Mouse (Mus musculus) WW6 (cell line): ENCODE measurements around the gene Ltbp1.
"Not testable (repeated sequence)": the region's sequence is repeated elsewhere in the genome, so short reads cannot be mapped to it uniquely, and the experiment has no call there.

Experiments used
- DNase-seq: peaks from one replicate; pipeline ENCODE4 v3.0.0-alpha.2; 2013; ENCODE audit warnings: low read depth, low spot score

The Ltbp1 gene

DNA sequence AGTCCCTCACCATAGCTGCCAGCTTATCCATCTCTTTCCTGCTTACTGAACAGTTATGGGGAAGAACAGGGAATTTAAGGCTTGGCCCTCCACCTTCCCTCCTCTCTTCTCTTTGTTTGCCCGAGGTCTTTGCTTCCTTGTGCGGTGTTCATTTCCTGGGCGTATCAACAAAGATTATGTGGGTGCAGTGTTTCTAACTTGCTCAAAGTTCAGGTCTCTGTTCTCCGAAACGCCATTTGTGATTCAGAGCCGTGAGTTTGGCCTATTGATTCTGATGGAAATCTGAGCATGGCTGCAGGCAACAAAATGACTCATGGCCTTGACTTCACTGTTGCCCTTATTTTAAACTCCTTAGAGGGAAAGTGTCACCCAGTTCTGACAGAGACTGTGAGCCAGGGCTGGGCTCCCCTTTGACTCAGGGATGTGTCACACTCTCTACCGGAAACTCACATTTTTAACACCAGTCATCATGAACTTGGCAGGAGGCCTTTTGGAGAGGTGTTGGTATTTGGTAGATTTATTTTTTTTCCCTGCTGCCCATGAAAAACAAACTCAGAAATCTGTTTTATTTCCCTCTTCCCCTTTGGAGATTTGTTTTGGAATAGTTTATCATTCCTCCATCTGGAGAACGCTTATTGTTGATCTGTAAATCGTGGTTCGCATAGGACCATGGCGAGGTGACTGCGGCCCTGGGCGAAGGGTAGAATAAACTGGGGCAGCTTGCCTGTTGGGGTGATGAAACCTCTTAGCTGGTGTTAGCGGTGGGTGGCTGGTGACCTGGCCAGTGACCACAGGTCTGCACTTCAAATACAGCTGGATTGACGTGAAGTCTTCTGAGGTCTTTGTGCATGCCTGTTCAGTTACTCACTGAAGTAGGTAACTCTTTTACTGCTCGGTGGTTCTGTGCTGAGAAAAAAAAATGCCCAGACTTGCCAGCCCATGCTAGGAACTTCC lies 105.2 kb downstream of the Ltbp1 start:
- DNase-seq, result no peak

DNA sequence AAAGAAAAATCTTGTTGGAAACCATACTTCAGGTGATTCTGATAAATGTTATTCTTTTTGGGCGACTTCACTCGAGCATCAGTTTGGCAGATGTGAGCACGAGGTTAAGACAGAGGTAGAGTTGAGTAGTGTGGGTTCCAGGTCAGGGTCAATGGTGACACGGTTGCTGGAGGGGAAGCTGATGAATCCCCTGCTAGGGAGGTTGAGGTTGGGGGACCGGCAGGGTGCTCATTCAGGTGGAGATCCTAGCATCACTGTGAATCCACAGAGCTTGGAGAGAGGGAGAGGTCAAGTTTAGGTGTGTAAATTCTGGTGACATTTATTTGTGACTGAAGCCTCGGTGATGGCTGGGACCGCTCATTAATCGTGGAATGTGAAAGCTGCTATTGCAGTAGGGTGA lies 110.2 kb downstream of the Ltbp1 start:
- no peak for DNase-seq

DNA sequence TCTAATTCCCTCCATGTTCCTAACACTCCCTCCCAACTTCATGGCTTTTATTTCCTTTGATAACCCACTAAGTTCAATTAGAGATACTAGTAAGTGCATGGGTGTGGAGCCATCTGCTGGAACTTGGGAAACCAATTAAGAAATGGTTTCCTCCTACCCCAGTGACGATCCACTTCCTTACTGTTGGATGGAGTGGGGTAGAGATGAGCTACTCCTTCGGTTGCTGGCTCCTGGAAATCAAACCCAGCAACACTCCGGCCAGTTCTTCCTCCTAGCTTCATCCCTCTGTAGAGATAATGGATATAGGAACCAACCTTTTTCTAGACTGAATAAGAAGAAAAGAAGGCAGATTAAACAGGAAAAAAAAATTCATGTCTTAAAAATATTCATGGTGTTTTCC lies 113.5 kb downstream of the Ltbp1 start:
- no peak for DNase-seq

DNA sequence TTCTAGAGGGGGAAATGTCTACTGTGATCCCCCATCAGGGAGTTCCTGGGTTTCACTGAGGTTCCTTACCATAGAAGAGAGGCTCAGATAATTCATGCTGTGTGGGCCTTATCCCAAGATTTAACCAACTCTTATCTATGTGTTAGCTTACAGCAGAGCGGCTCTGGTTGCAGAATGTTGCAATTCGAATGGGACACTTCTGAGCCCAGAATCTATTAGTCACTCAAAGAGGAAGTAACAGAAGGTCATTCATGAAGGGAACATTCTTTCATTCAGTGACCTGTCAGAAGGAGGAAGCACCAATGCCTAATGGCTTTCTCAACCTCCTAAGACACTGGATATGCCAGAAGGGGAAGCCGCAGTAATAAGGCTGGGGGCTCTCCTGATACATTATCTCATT lies 114.1 kb downstream of the Ltbp1 start:
- DNase-seq, result no peak

DNA sequence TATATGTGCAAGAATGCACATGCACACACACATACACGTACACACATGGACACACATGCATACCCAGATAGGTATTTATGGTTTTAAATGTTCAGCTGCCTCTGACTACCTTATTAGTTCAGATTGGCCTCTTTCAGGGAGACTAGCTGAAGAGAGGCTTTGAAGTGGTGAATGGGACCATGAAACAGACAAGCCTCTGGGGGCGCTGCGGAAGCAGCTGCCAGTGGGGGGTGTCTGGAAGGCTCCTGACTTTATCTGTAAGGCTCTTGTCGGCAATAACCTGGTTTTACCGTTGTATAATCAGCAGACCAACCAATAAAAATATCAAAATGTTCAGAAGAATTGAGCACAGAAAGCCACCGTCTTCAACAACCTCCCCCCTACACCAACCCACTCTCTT lies 114.7 kb downstream of the Ltbp1 start:
- no peak for DNase-seq

DNA sequence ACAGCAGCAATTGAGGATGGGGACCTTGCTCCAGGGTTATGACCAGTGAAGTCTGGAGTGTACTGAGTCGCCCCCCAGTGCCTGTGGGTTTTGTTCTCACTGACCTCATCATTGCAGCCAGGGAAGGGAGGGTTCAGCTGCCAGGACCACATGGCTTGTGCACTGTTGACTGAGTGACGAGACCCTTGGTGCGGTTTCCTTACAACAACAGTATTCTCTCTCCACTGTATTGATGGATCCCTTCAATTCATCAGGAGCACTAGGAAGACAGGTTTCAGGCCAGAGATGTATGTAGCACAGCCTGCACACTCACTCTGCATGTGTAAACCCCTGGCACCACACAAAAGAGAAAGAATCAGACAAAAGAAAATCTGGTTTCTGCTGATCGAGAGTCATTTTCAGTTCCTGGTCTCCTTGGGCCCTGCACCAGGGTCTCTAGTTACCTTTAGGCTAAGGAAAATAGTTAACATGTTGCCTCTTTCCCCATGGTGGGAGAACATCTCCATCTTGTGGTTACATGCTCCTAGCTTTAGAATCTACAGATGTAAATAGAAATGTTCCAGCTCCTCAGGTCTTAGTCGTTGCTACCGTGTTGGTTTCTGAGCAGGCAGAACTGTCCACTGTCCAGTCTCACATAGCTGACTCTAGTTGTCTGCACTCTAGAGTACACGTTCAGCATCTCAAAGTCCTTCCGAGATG lies 117.4 kb downstream of the Ltbp1 start:
- no peak for DNase-seq

DNA sequence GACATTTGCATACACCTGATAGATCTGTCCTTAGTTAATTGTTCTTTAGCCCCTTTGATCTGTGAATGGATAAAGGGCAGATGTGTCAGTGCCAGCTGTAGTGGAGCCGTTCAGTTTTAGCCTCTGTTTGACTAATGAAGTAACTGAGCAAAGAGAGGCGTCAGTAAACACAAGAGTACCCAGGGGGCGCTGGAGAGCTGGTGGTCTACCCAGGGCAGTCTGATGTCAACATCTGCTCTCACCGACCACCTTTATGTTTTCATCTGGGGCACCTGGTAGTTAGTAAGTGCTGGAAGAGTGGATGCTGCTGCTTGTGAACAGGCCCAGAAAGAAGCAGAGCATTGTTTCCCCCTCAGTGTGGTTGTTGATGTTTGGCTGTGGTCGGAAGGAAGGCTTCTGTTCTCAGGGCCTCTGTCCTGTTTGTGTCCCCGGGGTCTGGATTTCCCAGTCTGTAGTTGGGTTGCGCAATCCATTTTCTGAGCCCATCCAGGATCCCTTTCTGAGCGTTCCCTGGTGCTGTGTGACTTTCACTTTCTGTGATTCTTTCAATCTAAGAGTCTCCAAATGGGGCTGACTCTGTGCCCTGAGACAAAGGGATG lies 123.1 kb downstream of the Ltbp1 start:
- DNase-seq, result peak; percentile 9

DNA sequence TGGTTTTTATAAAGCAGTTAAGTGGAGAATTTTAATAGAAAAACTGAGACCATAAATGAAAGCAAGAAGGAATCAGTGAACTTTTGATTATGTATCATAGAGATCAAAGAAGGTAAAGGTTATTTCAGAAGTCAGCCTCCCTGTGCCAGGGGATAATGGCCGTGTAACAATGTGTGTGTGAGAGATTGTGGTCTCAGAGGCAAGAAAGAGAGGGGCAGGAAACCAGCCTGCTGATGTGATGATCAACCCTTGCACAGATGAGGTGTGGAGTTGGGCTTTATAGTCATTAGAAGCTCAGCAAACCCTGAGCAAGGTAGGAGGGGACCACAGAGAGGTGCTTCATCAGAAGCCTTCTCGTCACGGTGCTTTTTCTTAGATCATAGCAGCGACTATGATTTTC lies 128.6 kb downstream of the Ltbp1 start:
- no peak for DNase-seq

DNA sequence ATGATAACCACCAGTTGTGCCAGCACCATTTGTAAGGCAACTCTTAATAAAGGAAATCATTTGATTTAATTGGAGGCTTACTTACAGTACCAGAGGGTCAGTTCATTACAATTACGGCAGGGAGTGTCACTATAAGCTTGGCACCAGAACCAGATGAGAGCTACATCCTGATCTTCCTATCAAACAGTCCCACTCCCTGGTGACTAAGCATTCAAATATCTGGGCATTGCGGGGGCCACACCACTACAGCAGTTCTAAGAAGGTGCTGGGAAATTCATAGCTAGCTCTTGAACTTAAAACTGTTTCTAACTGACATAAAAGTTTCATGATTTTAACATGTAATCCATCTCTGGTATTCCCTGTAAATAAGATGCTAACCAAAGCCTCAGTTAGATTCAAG lies 134.4 kb downstream of the Ltbp1 start:
- no peak for DNase-seq

DNA sequence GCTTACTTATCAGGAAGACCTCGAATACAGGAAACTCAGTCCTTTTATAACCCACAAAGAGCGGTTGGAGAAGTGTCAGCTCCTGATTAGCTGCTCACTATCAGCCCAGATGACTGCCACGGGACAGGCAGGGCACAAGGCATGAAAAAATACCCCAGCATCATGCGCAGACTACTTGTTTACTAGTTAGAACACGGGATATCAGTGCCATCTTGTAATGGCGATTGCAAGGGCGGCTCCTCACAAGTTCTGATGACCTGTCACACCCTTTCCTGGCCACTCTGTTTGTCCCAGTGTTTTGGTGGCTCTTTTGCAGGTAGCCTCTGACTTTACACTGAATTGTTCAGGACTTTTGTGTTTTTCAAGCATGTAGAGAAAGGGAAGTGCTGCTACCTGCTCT lies 137.5 kb downstream of the Ltbp1 start:
- not testable (repeated sequence) for DNase-seq

DNA sequence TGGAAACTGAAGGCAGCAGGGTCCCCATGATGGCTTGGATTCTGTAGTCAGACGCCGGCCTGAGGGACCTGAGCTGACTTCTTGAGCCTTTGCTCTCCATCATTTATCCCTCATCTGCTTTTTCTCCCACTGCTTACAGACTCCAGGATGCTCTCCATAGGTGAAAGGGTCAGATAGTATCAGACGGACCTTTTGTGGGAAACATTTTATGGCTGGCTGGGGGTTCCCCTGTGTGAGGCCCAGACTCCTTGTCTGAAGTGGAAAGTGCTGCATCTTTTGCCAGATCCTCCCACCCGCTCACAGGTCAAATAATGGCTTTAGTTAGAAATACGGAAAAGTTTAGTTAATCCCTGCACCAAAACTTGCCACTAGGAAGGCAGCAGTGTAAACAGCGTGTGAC lies 138.6 kb downstream of the Ltbp1 start:
- DNase-seq, result no peak

DNA sequence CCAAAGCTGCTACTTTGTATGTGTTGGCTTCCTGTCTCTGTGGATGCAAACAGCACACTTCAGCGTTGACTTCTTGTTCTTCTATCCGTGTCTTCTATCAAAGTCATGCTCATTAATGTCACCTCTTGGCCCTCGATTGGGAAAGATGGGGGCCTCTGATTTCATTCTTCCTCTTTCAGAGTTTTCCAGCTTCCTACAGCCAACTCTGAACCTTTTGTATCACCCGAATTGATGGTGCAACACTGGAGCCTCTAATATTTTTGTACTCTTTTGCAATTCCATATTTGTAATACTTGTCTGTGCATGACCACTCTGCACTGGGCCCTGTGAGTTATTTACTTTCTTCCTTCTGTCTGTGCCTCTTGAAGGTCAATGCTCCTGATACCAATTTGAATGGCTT lies 141.8 kb downstream of the Ltbp1 start:
- no peak for DNase-seq

DNA sequence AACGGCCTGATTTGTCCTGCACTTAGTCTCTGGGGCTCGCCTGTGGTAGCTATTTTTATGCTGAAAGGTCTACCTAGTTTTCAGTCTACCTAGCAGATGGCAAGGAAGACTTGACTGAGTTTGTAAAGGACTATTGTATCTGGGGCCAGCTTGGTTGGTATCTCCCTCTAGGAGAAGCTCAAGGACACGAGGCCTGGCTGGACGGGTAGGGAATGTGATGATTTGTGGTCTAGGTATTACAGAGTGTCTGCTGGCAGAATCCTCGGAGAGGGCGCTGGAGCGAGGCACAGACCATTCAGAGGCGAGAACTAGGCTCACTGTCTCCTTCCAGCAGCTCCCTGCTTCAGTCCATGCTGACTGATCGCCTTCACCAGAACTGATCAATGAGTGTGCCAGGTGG lies 146.4 kb downstream of the Ltbp1 start:
- DNase-seq, result no peak

DNA sequence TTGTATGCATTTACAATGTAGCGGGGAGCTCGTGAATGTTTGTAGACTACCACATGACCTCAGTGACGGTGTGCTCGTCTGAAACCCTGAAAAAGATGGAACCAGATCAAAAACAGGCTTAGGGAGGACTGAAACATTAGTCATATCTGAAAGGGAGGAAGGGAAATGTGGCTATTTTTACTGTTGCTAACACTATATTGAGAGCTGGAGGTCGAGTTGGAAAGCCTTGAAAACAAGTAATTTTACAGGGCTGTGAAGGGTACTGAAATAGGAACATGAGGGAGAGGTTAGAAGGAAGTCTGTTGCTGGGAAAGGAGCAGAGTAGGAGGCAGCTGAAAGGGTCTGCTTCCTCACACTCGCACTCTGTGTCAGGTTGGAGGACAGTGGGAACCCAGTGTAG lies 147.7 kb downstream of the Ltbp1 start:
- no peak for DNase-seq

DNA sequence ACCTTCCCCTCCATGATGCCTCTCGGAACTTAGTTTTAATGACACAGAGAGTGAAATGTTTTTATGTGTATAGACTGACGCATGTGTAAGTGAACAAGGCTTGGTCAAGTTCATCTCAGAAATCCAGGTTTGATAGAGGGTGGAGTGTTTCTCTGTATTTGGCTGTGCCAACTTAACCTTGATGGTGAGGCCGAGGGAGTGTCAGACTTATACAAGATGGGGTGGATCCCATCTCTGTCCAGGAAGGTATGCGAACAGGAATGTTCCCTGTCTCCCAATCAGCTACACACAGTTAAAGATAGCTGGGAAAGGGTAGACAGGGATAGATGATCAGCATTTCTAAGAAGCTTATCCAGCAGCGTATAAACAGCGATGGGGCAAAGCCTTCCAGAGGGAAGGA lies 153.0 kb downstream of the Ltbp1 start:
- DNase-seq, result no peak

DNA sequence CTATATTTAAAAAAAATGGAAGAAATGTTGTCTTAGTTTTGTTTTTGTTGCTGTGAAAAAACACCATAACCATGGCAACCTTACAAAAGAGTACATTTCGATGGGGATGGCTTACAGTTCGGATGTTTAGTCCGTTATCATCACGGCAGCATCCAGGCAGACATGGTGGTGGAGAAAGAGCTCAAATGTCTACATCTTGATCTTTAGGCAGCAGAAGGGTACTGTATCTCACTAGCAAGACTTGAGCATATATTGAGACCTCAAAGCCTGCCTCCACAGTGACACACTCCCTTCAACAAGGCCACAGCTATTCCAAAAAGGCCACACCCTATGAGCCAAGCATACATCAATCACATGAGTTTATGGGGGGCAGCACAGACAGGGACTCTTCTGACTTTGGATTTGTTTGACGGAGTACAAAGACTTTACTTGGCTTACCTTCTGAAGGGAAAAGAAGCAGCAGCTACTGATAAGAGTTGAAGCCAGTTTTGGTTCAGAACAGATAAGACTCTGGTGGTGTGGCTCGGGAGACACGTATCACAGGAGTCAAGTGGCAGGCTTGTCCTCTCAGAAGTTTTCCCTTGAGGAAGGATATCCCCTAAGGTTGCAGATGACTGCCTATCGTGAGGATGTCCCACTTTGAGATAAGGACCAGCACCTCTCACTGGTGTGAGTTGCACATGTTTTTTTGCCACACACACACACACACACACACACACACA lies 153.9 kb downstream of the Ltbp1 start:
- DNase-seq, result no peak

DNA sequence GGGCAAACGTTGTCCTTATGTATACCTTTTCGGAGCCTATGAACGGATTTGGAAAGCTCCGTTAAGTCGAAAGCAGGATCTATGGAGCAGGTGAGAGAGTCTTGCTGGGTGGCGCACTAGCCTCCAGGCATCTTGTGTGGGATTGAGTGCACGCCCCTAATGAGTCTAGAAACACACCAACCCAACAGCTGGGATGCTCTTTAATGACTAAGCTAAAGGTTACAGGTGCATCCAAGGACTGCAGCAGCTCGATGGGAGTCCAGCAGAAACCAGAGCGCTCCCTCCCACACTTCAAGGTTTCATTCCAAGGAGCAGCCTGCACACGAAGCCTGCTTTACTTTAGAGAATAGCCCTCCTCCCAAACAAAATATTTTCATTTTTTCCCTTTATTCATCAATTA lies 155.7 kb downstream of the Ltbp1 start:
- no peak for DNase-seq

DNA sequence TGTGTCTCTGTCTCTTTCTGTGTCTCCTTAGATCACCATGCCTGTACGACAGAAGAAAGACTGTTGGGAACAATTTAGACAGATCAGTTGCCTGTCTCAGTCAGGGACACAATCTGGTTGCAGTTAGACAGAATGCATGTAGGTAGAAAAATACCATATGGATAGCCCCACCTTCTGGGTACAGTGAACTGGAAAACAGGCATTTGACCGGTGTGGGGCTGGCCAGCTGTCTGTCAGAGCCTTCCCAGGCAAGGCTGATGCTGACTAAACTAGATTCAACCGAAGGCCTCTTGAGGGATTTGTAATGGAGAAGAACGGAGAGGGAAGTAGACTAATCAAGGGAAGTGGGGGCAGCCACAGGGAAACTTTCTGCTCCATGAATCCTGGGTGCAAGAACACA lies 156.6 kb downstream of the Ltbp1 start:
- DNase-seq, result no peak

DNA sequence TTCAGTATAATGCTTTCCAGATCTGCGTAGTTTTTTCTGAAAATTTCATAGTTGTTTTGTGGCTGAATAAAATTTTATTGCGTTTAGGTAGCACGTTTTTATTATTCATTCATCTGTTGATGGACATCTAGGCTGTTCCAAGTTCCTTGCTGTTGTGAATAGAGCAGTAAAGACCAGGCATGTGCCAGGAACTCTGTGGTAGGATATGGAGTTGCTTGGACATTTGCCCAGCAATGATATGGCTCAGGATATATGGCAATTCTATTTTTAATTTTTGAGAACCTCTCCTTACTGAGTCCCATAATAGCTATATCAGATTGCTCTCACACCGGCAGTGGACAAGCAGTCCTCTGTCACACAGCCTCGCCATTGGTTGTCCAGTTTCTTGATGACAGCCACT lies 159.2 kb downstream of the Ltbp1 start:
- no peak for DNase-seq

DNA sequence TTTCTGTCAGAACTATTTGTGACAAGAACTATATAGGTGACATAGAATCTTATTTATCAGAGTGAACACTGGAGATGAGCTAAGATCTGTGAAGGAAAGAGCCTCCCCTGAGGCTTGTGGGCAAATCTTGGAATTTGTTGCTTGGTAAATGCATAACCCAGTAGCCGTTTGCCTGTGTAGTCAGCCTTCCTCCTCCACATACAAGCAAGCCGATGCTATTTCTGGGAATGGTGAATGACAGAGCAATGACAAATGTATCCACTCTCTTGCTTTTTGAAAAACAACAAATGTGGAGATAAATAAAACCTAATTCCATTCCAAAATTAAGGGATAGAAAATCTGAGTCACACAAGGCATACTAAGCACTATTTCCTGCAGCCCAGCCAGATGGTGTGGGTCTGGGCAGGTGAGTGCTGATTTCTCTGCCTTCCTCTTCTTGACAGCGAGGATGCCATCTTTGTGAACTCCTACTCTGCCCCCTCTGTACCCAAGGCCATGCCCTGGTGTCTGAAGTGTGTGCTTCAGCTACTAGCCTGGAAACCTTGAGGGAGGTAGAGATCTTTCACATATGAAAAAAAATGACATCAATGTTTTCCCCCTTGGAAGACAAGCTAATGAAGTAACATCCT lies 163.3 kb downstream of the Ltbp1 start:
- no peak for DNase-seq

DNA sequence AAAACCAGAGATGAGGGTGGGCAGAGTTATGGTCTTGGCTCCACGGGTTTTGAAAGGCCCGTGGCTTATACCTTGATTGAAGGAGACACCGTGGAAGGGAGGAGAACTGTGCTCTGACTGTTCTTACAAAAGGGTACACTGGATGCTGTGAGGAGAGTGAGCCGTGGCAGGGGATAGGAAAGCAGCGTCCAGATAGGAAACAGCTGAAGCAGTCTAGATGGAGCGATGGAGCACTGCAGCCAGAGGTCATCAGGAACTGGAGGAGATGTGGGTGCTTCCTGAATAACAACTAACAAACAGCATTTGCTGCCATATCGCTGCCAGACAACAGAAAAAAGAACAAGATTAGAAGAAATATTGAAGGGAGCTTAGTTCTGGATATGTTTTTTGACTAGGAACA lies 166.3 kb downstream of the Ltbp1 start:
- no peak for DNase-seq
